Mouse (Mus musculus): ENCODE measurements around the gene Cavin1. TPM values are rescaled to one million over a fixed set of nuclear protein-coding genes. Genes with fewer than 3 reads are reported as not detected.
"Not testable (repeated sequence)": the region's sequence is repeated elsewhere in the genome, so short reads cannot be mapped to it uniquely, and the experiment has no call there.

Gene Cavin1
- 10 to 100 TPM; 17.9 to 20.9 TPM for total RNA-seq (2021)

- intact Hi-C loops (cut with DNase I), result no loop called here
Measured at GRCm38 (mm10) chr11:100970557-100970937, at the start of gene Cavin1. Gene Cavin1 (minus strand): TSS chr11:100970887.

GRCm38 (mm10) chr11:101011641-101012040 lies 41.0 kb upstream of the Cavin1 start:
- intact Hi-C loops (cut with DNase I), result loop anchor here (5.0 kb wide), 1 partner anchor 41 kb away; no protein-coding TSS in a partner anchor
- no peak for DNase-seq (ENCODE audit: extremely low spot score in 1 of 2, low spot score in 2 of 2)

More at GRCm38 (mm10) chr11:100970557-100970937, at the start of gene Cavin1:
- DNase-seq (ENCODE audit: extremely low spot score in 1 of 2, low spot score in 2 of 2), result peak; percentile 51 to 96

GRCm38 (mm10) chr11:101009888-101010784 lies 39.4 kb upstream of the Cavin1 start:
- peak in 1 of 2 experiments; percentile 18 for DNase-seq (ENCODE audit: extremely low spot score in 1 of 2, low spot score in 2 of 2)
- intact Hi-C loops (cut with DNase I), result loop anchor here (5.0 kb wide), 1 partner anchor 42 kb away; no protein-coding TSS in a partner anchor

- DNase-seq (ENCODE audit: extremely low spot score in 1 of 2, low spot score in 2 of 2), result peak; percentile 98
- intact Hi-C loops (cut with DNase I), result no loop called here
Measured at GRCm38 (mm10) chr11:101009046-101009887, 38.6 kb upstream of the Cavin1 start, which contains the start of gene Atp6v0a1. Gene Atp6v0a1 (plus strand): TSS chr11:101009452.

GRCm38 (mm10) chr11:101008206-101009045 lies 37.7 kb upstream of the Cavin1 start:
- intact Hi-C loops (cut with DNase I), result no loop called here
- DNase-seq (ENCODE audit: extremely low spot score in 1 of 2, low spot score in 2 of 2), result peak in 1 of 2 experiments; percentile 58

GRCm38 (mm10) chr11:101003025-101003685 lies 32.5 kb upstream of the Cavin1 start:
- intact Hi-C loops (cut with DNase I), result no loop called here
- no peak for DNase-seq (ENCODE audit: extremely low spot score in 1 of 2, low spot score in 2 of 2)

GRCm38 (mm10) chr11:101001875-101002552 lies 31.3 kb upstream of the Cavin1 start:
- DNase-seq (ENCODE audit: extremely low spot score in 1 of 2, low spot score in 2 of 2); intact Hi-C loops (cut with DNase I): not testable (repeated sequence)

- intact Hi-C loops (cut with DNase I), result no loop called here
- DNase-seq (ENCODE audit: extremely low spot score in 1 of 2, low spot score in 2 of 2), result no peak
Measured at GRCm38 (mm10) chr11:100999254-100999653, 28.6 kb upstream of the Cavin1 start.

- DNase-seq (ENCODE audit: extremely low spot score in 1 of 2, low spot score in 2 of 2), result no peak
- intact Hi-C loops (cut with DNase I), result no loop called here
Measured at GRCm38 (mm10) chr11:100998836-100999235, 28.1 kb upstream of the Cavin1 start.

GRCm38 (mm10) chr11:100996501-100996900 lies 25.8 kb upstream of the Cavin1 start:
- DNase-seq (ENCODE audit: extremely low spot score in 1 of 2, low spot score in 2 of 2), result no peak
- intact Hi-C loops (cut with DNase I), result no loop called here

GRCm38 (mm10) chr11:100994655-100995054 lies 24.0 kb upstream of the Cavin1 start:
- no peak for DNase-seq (ENCODE audit: extremely low spot score in 1 of 2, low spot score in 2 of 2)
- intact Hi-C loops (cut with DNase I), result no loop called here

GRCm38 (mm10) chr11:100994233-100994632 lies 23.5 kb upstream of the Cavin1 start:
- no peak for DNase-seq (ENCODE audit: extremely low spot score in 1 of 2, low spot score in 2 of 2)
- intact Hi-C loops (cut with DNase I), result no loop called here

GRCm38 (mm10) chr11:100993437-100993836 lies 22.8 kb upstream of the Cavin1 start:
- intact Hi-C loops (cut with DNase I), result no loop called here
- no peak for DNase-seq (ENCODE audit: extremely low spot score in 1 of 2, low spot score in 2 of 2)

- peak in 1 of 2 experiments; percentile 47 for DNase-seq (ENCODE audit: extremely low spot score in 1 of 2, low spot score in 2 of 2)
- intact Hi-C loops (cut with DNase I), result no loop called here
Measured at GRCm38 (mm10) chr11:100991027-100991534, 20.4 kb upstream of the Cavin1 start.

GRCm38 (mm10) chr11:100989666-100990065 lies 19.0 kb upstream of the Cavin1 start:
- no peak for DNase-seq (ENCODE audit: extremely low spot score in 1 of 2, low spot score in 2 of 2)
- intact Hi-C loops (cut with DNase I), result loop anchor here (10.0 kb wide), 1 partner anchor 185 kb away; the partner anchor contains the start of genes Ccr10, Cntnap1 and Plekhh3

GRCm38 (mm10) chr11:100988674-100989073 lies 18.0 kb upstream of the Cavin1 start:
- no peak for DNase-seq (ENCODE audit: extremely low spot score in 1 of 2, low spot score in 2 of 2)
- intact Hi-C loops (cut with DNase I), result loop anchor here (10.0 kb wide), 1 partner anchor 186 kb away; the partner anchor contains the start of genes Ccr10, Cntnap1 and Plekhh3

- no peak for DNase-seq (ENCODE audit: extremely low spot score in 1 of 2, low spot score in 2 of 2)
- intact Hi-C loops (cut with DNase I), result loop anchor here (10.0 kb wide), 1 partner anchor 189 kb away; the partner anchor contains the start of genes Ccr10, Cntnap1 and Plekhh3
Measured at GRCm38 (mm10) chr11:100985607-100986006, 14.9 kb upstream of the Cavin1 start.
